Comparison of ENCODE assay signal across 23 mouse cellular contexts in genomic region chr10:117925186-117925585, GRCm38 (mm10).
DNase-seq lines count a peak whose midpoint lies in the region; ATAC-seq and TF ChIP-seq lines count a peak whose summit lies in the region.
"Had no signal": no experiment of that assay in that cellular context is flagged by ENCODE, and none has a peak within 500 bp of the region (broad histone marks: within the 10 kb centered on the region; RNA-seq: fewer than 3 reads in every experiment).

No protein-coding gene starts in this region.

- no peaks in the 10 kb centered on the region; the same call in 1 of the 2 replicates for H3K4me1 ChIP-seq in lung, adult 2 months (ENCODE audit: control insufficient read depth, insufficient read depth, low read length)
- H3K4me1 ChIP-seq: embryonic facial prominence, embryonic 10.5 days; embryonic facial prominence, embryonic 13.5 days; forebrain, embryonic 12.5 days; forebrain, embryonic 15.5 days; heart, embryonic 10.5 days; heart, embryonic 13.5 days; intestine, embryonic 15.5 days had no signal

- H3K4me3 ChIP-seq in lung, adult 2 months (replicated peaks; ENCODE audit: extremely low read depth, low read depth, low read length): no peak overlapping the region
- H3K4me3 ChIP-seq: embryonic facial prominence, embryonic 10.5 days; embryonic facial prominence, embryonic 13.5 days; erythroblast, embryonic 14.5 days; forebrain, embryonic 12.5 days; forebrain, embryonic 15.5 days; heart, adult 2 months; heart, embryonic 10.5 days; heart, embryonic 13.5 days; intestine, embryonic 15.5 days had no signal

- ATAC-seq in CD4-positive, CD25-positive, alpha-beta regulatory T cell, adult 4 months: peak; percentile 22
- ATAC-seq in inflammation-experienced regulatory T-cells, adult 6 months: peak; percentile 11
- ATAC-seq: forebrain, embryonic 15.5 days; hindbrain, postnatal 0 days; intestine, embryonic 15.5 days; Patski had no signal

- WGBS in lung, adult 2 months: 93% methylated on average over 7 of the region's 7 CpGs

- TF ChIP-seq POLR2A in lung, adult 2 months (IDR thresholded peaks at IDR 0.05; ENCODE audit: borderline replicate concordance, extremely low read depth, low read depth, low read length): no peak

- peak; percentile 75 for DNase-seq in R1 (ENCODE audit: low read depth, low spot score)
- peak; percentile 19 for DNase-seq in testis, postnatal 14 days (ENCODE audit: low spot score)
- no peak for DNase-seq in lung, adult 2 months
- DNase-seq in embryo, embryonic 11 days: no peak
- DNase-seq in layer of hippocampus, adult 8-10 months (ENCODE audit: low spot score in 2 of 2): no peak
- DNase-seq: adrenal gland, adult 8-10 months; cerebellum, adult 18-20 months; cerebellum, adult 9-10 months; cerebellum, postnatal 25 days; gastrocnemius, postnatal 25 days had no signal

- TF ChIP-seq CTCF in lung, adult 2 months (IDR thresholded peaks at IDR 0.05; ENCODE audit: insufficient read depth, low read length): no peak

Comparison
In these comparisons a context has a peak if more than half of its experiments do, and no peak if none do; other contexts are left out.
1. DNase-seq: peak in R1 (single experiment) and testis, postnatal 14 days (single experiment); none in lung, adult 2 months (single experiment), embryo, embryonic 11 days (single experiment) and layer of hippocampus, adult 8-10 months (0 of 2).